Mouse (Mus musculus): ENCODE data around the gene Elk1. TPM values are rescaled to one million over a fixed set of nuclear protein-coding genes. Genes with fewer than 3 reads are reported as not detected.

Gene Elk1
- polyA plus RNA-seq, 1 experiment from 2014 or later = 3.6 TPM

GRCm38 (mm10) chrX:20931364-20931763 lies 19.0 kb downstream of the Elk1 start, which contains the start of gene Cfp:
TSS of gene Cfp (minus strand) at chrX:20931555.
- Histone ChIP-seq H3K27me3 (ENCODE audit: control insufficient read depth, insufficient read depth, low read length) (no peaks in the 10 kb centered on the region), H3K9me3 (ENCODE audit: control insufficient read depth, low read length) (no peaks in the 10 kb centered on the region), H3K4me1 (replicated peaks; ENCODE audit: control insufficient read depth, insufficient read depth) (no peaks in the 10 kb centered on the region), H3K27ac (replicated peaks) (no peak within 1 kb of the TSS), H3K4me2 (replicated peaks; ENCODE audit: low read depth) (no peak within 1 kb of the TSS), H3K4me3 (ENCODE audit: low read depth, low read length) (no peak within 1 kb of the TSS), H3K36me3 (ENCODE audit: control insufficient read depth, insufficient read depth, low read length) (no peaks in the 10 kb centered on the region), H3K9ac (ENCODE audit: low read length) (no peak within 1 kb of the TSS)
- DNase-seq (ENCODE audit: low spot score) (no peak), ATAC-seq (ENCODE audit: low FRiP score, low TSS enrichment) (no peak)
- no peak for TF ChIP-seq CTCF (IDR thresholded peaks at IDR 0.05; ENCODE audit: low read depth)
- TF ChIP-seq EP300 (optimal IDR thresholded peaks at IDR 0.05) = no peak
- 75% methylated on average over 1 of the region's 1 CpGs for WGBS

DNA sequence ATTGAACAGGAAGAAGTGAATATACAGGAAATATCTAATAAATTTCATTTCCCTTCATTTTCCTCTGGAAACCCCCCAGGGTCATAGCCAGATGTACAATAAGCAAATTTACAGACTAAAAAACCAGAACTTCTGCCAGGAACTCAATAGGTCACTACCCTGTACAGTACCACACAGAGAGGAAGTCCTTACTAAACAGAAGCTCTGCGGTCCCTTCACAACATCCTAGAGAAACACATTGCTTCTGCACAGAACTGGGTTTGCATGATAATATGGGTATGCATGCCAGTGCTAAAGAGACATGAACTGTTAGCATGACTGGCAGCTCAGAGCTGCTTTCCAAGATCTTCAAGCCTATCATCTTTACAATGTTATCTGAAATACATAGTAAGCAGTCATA lies 20.5 kb downstream of the Elk1 start:
- no peaks in the 10 kb centered on the region for H3K9me3 ChIP-seq (ENCODE audit: control insufficient read depth, low read length)
- 86% methylated on average over 1 of the region's 1 CpGs for whole genome bisulfite sequencing
- no peak overlapping the region for H3K4me3 ChIP-seq (ENCODE audit: low read depth, low read length)
- no peak for DNase-seq (ENCODE audit: low spot score)
- H3K27ac ChIP-seq (replicated peaks) = no peak overlapping the region
- no peak overlapping the region for H3K4me2 ChIP-seq (replicated peaks; ENCODE audit: low read depth)
- no peaks in the 10 kb centered on the region for H3K36me3 ChIP-seq (ENCODE audit: control insufficient read depth, insufficient read depth, low read length)
- no peak for ATAC-seq (ENCODE audit: low FRiP score, low TSS enrichment)
- no peaks in the 10 kb centered on the region for H3K27me3 ChIP-seq (ENCODE audit: control insufficient read depth, insufficient read depth, low read length)
- H3K4me1 ChIP-seq (replicated peaks; ENCODE audit: control insufficient read depth, insufficient read depth) = no peaks in the 10 kb centered on the region
- no peak overlapping the region for H3K9ac ChIP-seq (ENCODE audit: low read length)
- TF ChIP-seq EP300 (optimal IDR thresholded peaks at IDR 0.05) = no peak
- TF ChIP-seq CTCF (IDR thresholded peaks at IDR 0.05; ENCODE audit: low read depth) = no peak

DNA sequence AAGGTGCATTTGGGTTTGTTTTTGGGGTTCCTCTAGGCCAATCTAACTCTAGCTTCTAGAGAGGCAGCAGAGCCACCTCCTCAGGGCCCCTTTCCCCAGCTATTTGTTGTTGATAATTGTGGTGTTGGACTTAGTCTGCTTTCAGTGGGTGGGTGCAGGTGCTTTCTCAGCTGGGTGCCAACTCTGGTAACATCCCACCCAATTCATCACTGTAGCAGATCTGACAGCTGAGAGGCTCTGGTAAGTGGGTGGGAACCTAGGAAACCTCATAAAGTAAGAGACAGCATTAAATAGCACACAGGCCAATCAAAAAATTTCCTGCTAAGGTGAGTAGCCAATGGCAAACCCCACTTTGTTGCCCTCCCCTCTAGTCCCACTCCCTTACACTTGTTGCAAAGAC lies 25.4 kb downstream of the Elk1 start:
- Histone ChIP-seq H3K36me3 (ENCODE audit: control insufficient read depth, insufficient read depth, low read length) (no peaks in the 10 kb centered on the region), H3K4me3 (ENCODE audit: low read depth, low read length) (no peak overlapping the region), H3K9ac (ENCODE audit: low read length) (no peak overlapping the region), H3K9me3 (ENCODE audit: control insufficient read depth, low read length) (no peaks in the 10 kb centered on the region), H3K4me2 (replicated peaks; ENCODE audit: low read depth) (no peak overlapping the region), H3K4me1 (replicated peaks; ENCODE audit: control insufficient read depth, insufficient read depth) (no peaks in the 10 kb centered on the region), H3K27ac (replicated peaks) (no peak overlapping the region), H3K27me3 (ENCODE audit: control insufficient read depth, insufficient read depth, low read length) (no peaks in the 10 kb centered on the region)
- ATAC-seq (ENCODE audit: low FRiP score, low TSS enrichment) = no peak
- TF ChIP-seq CTCF (IDR thresholded peaks at IDR 0.05; ENCODE audit: low read depth) = no peak
- TF ChIP-seq EP300 (optimal IDR thresholded peaks at IDR 0.05) = no peak
- no peak for DNase-seq (ENCODE audit: low spot score)

- no peak for DNase-seq (ENCODE audit: low spot score)
- Histone ChIP-seq H3K27me3 (ENCODE audit: control insufficient read depth, insufficient read depth, low read length) (no peaks in the 10 kb centered on the region), H3K4me1 (replicated peaks; ENCODE audit: control insufficient read depth, insufficient read depth) (no peaks in the 10 kb centered on the region), H3K9me3 (ENCODE audit: control insufficient read depth, low read length) (no peaks in the 10 kb centered on the region), H3K36me3 (ENCODE audit: control insufficient read depth, insufficient read depth, low read length) (no peaks in the 10 kb centered on the region), H3K4me2 (replicated peaks; ENCODE audit: low read depth) (no peak overlapping the region), H3K27ac (replicated peaks) (no peak overlapping the region), H3K9ac (ENCODE audit: low read length) (no peak overlapping the region), H3K4me3 (ENCODE audit: low read depth, low read length) (no peak overlapping the region)
- no peak for ATAC-seq (ENCODE audit: low FRiP score, low TSS enrichment)
- WGBS = 62% methylated on average over 1 of the region's 1 CpGs
- no peak for TF ChIP-seq EP300 (optimal IDR thresholded peaks at IDR 0.05)
- TF ChIP-seq CTCF (IDR thresholded peaks at IDR 0.05; ENCODE audit: low read depth) = no peak
Observed at GRCm38 (mm10) chrX:20923506-20923905, 26.9 kb downstream of the Elk1 start.

GRCm38 (mm10) chrX:20921366-20921765 lies 29.0 kb downstream of the Elk1 start:
- peak overlapping the region; percentile 38; the same call in 1 of the 2 replicates for H3K4me3 ChIP-seq (ENCODE audit: low read depth, low read length)
- no peaks in the 10 kb centered on the region for H3K4me1 ChIP-seq (replicated peaks; ENCODE audit: control insufficient read depth, insufficient read depth)
- H3K4me2 ChIP-seq (replicated peaks; ENCODE audit: low read depth) = no peak overlapping the region
- ATAC-seq (ENCODE audit: low FRiP score, low TSS enrichment) (no peak), DNase-seq (ENCODE audit: low spot score) (no peak)
- no peaks in the 10 kb centered on the region for H3K9me3 ChIP-seq (ENCODE audit: control insufficient read depth, low read length)
- TF ChIP-seq CTCF (IDR thresholded peaks at IDR 0.05; ENCODE audit: low read depth) (no peak), EP300 (optimal IDR thresholded peaks at IDR 0.05) (no peak)
- H3K27me3 ChIP-seq (ENCODE audit: control insufficient read depth, insufficient read depth, low read length) = no peaks in the 10 kb centered on the region
- WGBS = 52% methylated on average over 5 of the region's 5 CpGs
- H3K36me3 ChIP-seq (ENCODE audit: control insufficient read depth, insufficient read depth, low read length) = no peaks in the 10 kb centered on the region
- no peak overlapping the region for H3K27ac ChIP-seq (replicated peaks)
- no peak overlapping the region for H3K9ac ChIP-seq (ENCODE audit: low read length)

- TF ChIP-seq EP300 (optimal IDR thresholded peaks at IDR 0.05) = no peak
- TF ChIP-seq CTCF (IDR thresholded peaks at IDR 0.05; ENCODE audit: low read depth) = no peak
- 17% methylated on average over 38 of the region's 44 CpGs for WGBS
- Histone ChIP-seq H3K4me2 (replicated peaks; ENCODE audit: low read depth) (peak within 1 kb of the TSS; percentile 63), H3K4me3 (ENCODE audit: low read depth, low read length) (peak within 1 kb of the TSS; percentile 38), H3K4me1 (replicated peaks; ENCODE audit: control insufficient read depth, insufficient read depth) (no peaks in the 10 kb centered on the region), H3K36me3 (ENCODE audit: control insufficient read depth, insufficient read depth, low read length) (no peaks in the 10 kb centered on the region), H3K9me3 (ENCODE audit: control insufficient read depth, low read length) (no peaks in the 10 kb centered on the region), H3K9ac (ENCODE audit: low read length) (no peak within 1 kb of the TSS), H3K27ac (replicated peaks) (no peak within 1 kb of the TSS), H3K27me3 (ENCODE audit: control insufficient read depth, insufficient read depth, low read length) (no peaks in the 10 kb centered on the region)
- DNase-seq (ENCODE audit: low spot score) = peak; percentile 77
- ATAC-seq (ENCODE audit: low FRiP score, low TSS enrichment) = peak; percentile 97
Observed at GRCm38 (mm10) chrX:20920844-20921364, 29.5 kb downstream of the Elk1 start, which contains the start of gene Syn1. TSS of gene Syn1 (minus strand) at chrX:20921004.

Data from stomach, postnatal 0 days (tissue).